Mouse (Mus musculus): Measurements from ENCODE around the gene Srgap1.

- no peak for TF ChIP-seq CTCF (IDR thresholded peaks at IDR 0.05; ENCODE audit: low read depth, low read length)
- TF ChIP-seq GATA1 (IDR thresholded peaks at IDR 0.05; ENCODE audit: borderline replicate concordance, low read length): no peak
- no peak for TF ChIP-seq TAL1 (conservative IDR thresholded peaks at IDR 0.05; ENCODE audit: low read depth, low read length)
Measured at GRCm38 (mm10) chr10:122005560-122005959, 41.6 kb downstream of the Srgap1 start.

All from G1E (cell line).